Mouse (Mus musculus): ENCODE measurements around the gene Lrrc47. TPM values are rescaled to one million over a fixed set of nuclear protein-coding genes. Genes with fewer than 3 reads are reported as not detected.

The Lrrc47 gene
- total and polyA plus RNA-seq, 3 experiments: 16.7 to 98.0 (median 35.0) TPM

DNA sequence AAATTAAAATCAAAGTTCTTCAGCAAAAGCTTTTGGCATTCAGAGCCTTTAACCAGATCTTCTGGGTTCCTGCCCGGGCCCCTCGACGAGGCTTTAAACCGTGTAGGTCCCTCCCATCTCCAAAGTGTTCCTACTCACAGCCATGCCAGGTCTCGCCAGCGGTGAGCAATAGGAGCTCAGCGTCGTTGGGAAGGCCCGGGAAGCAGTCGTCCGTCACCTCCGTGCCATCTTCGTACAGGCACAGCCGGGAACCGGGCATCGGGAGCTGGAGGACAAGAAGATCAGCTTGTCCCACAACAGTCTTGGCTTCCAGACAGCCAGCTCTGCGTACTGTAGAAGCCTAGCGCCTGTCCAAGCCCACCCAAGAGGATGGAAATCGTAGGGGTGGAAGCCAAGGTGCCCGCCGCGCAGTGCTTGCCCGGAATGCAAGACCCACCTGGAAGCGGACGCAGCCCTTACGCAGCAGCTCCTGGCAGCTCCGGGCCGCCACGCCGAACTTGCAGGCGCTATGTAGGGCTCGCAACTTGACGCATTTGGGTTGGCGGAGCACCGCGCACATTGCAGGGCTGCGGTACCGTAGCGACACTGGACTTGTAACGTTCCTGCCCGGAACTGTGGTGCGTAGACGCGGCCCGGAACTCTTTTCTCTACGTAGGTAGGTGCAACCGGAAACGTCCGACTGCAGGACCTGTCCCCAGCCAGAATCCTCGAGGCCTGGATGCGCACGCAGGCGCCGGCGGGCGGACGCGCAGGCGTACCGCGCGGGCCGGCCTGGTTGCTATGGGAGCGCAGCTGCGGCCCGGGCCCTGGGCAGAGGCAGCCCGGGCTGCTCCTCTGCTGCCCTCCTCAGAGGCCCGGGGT lies 36.9 kb upstream of the Lrrc47 start, which contains the start of the genes Dffb and Cep104:
TSS of gene Dffb (minus strand) at position 696 of the 861 bp plus-strand sequence.
TSS of gene Cep104 (plus strand) at position 764 of the 861 bp plus-strand sequence.
- no peaks in the 10 kb centered on the region for H3K27me3 ChIP-seq (replicated peaks)
- H3K4me1 ChIP-seq (ENCODE audit: control insufficient read depth in 1 of 2, insufficient read depth in 2 of 2): peaks cover 7 to 27% of the 10 kb centered on the region in 2 experiments; a peak in 3 of 4 replicates
- no peaks in the 10 kb centered on the region for H3K9me3 ChIP-seq (replicated peaks; ENCODE audit: low read length)
- H3K79me2 ChIP-seq (replicated peaks; ENCODE audit: control insufficient read depth, extremely low read depth, insufficient read depth, poor library complexity, severe bottlenecking): peaks cover 4% of the 10 kb centered on the region
- DNase-seq (ENCODE audit: extremely low read depth): peak; percentile 92
- H3K36me3 ChIP-seq (replicated peaks in 1 of 2; ENCODE audit: control insufficient read depth in 1 of 2, insufficient read depth in 1 of 2, low read length in 1 of 2): peaks cover 20 to 52% of the 10 kb centered on the region in 2 experiments
- dilution Hi-C loops (cut with MboI; ENCODE audit: extremely low pct_ligation_motif_present, extremely low pct_unique_long_range_greater_than_20kb, low sequenced_read_pairs): no loop called here
- in situ Hi-C loops (cut with MboI; ENCODE audit: low pct_ligation_motif_present, low pct_unique_long_range_greater_than_20kb, low sequenced_read_pairs): no loop called here
- TF ChIP-seq RCOR1 (conservative IDR thresholded peaks at IDR 0.05; ENCODE audit: low read depth, low read length) (peak; percentile 32; the same call in 1 of the 2 replicates), GABPA (IDR thresholded peaks at IDR 0.05; ENCODE audit: insufficient replicate concordance, low read depth, low read length) (peak; percentile 56; the same call in 1 of the 2 replicates), HCFC1 (IDR thresholded peaks at IDR 0.05; ENCODE audit: low read depth, low read length) (peak; percentile 95), CHD2 (IDR thresholded peaks at IDR 0.05; ENCODE audit: low read length) (peak; percentile 38; the same call in 1 of the 2 replicates), E2F4 (IDR thresholded peaks at IDR 0.05; ENCODE audit: insufficient replicate concordance, low read depth, low read length) (no peak), MAX (IDR thresholded peaks at IDR 0.05; ENCODE audit: low read length) (peak; percentile 92), PAX5 (IDR thresholded peaks at IDR 0.05; ENCODE audit: low read length) (no peak), ZNF384 (IDR thresholded peaks at IDR 0.05; ENCODE audit: low read depth, low read length) (no peak), TBP (conservative IDR thresholded peaks at IDR 0.05; ENCODE audit: low read depth, low read length) (peak; percentile 71), NELFE (IDR thresholded peaks at IDR 0.05; ENCODE audit: low read depth, low read length) (peak; percentile 74), ZKSCAN1 (IDR thresholded peaks at IDR 0.05; ENCODE audit: borderline replicate concordance, low read depth, low read length) (no peak; the same call in 1 of the 2 replicates), IRF4 (IDR thresholded peaks at IDR 0.05; ENCODE audit: low read depth, low read length) (peak; percentile 72), TCF12 (IDR thresholded peaks at IDR 0.05; ENCODE audit: low read depth, low read length) (peak; percentile 93), MAFK (IDR thresholded peaks at IDR 0.05; ENCODE audit: insufficient replicate concordance, low read length) (no peak), EP300 (IDR thresholded peaks at IDR 0.05; ENCODE audit: low read length) (no peak), SMC3 (IDR thresholded peaks at IDR 0.05; ENCODE audit: low read depth, low read length) (no peak), POLR2AphosphoS2 (IDR thresholded peaks at IDR 0.05; ENCODE audit: low read depth, low read length) (peak; percentile 22; the same call in 1 of the 2 replicates), MEF2A (IDR thresholded peaks at IDR 0.05; ENCODE audit: borderline replicate concordance, low read depth, low read length) (peak; percentile 84; the same call in 1 of the 2 replicates), POLR2A (IDR thresholded peaks at IDR 0.05; ENCODE audit: low read depth, low read length) (peak; percentile 66), NRF1 (IDR thresholded peaks at IDR 0.05; ENCODE audit: low read depth, low read length) (peak; percentile 96), MXI1 (IDR thresholded peaks at IDR 0.05; ENCODE audit: low read depth, low read length) (peak; percentile 98), MAZ (IDR thresholded peaks at IDR 0.05; ENCODE audit: low read depth, low read length) (peak; percentile 72; the same call in 1 of the 2 replicates), BHLHE40 (IDR thresholded peaks at IDR 0.05; ENCODE audit: low read depth, low read length) (peak; percentile 17; the same call in 1 of the 2 replicates), USF1 (IDR thresholded peaks at IDR 0.05; ENCODE audit: low read depth, low read length) (no peak), UBTF (IDR thresholded peaks at IDR 0.05; ENCODE audit: low read depth, low read length) (peak; percentile 83; the same call in 1 of the 2 replicates), MYC (IDR thresholded peaks at IDR 0.05; ENCODE audit: low read depth, low read length) (peak; percentile 84), ZMIZ1 (IDR thresholded peaks at IDR 0.05; ENCODE audit: low read depth, low read length) (peak; percentile 56; the same call in 1 of the 2 replicates), ELF1 (IDR thresholded peaks at IDR 0.05; ENCODE audit: low read depth, low read length) (peak; percentile 83), KAT2A (IDR thresholded peaks at IDR 0.05; ENCODE audit: insufficient replicate concordance, low read length) (peak; percentile 91; the same call in 1 of the 2 replicates), SIN3A (IDR thresholded peaks at IDR 0.05; ENCODE audit: low read length) (peak; percentile 96)
- H3K4me2 ChIP-seq (ENCODE audit: insufficient read depth, low read depth, poor library complexity, severe bottlenecking): peak within 1 kb of the TSS; percentile 97
- H3K27ac ChIP-seq (ENCODE audit: insufficient read depth, low read depth): peak within 1 kb of the TSS; percentile 9; the same call in 1 of the 2 replicates
- H3K9ac ChIP-seq (ENCODE audit: insufficient read depth, low read depth): peak within 1 kb of the TSS; percentile 77
- peak within 1 kb of the TSS; percentile 79 to 90 (median 85) for H3K4me3 ChIP-seq (replicated peaks in 1 of 3; ENCODE audit: low read depth in 2 of 3, low read length in 2 of 3, poor library complexity in 1 of 3)
